Mouse (Mus musculus): Measurements from ENCODE around the gene Cnih1. TPM values are rescaled to one million over a fixed set of nuclear protein-coding genes. Genes with fewer than 3 reads are reported as not detected.
"Not testable (repeated sequence)": the region's sequence is repeated elsewhere in the genome, so short reads cannot be mapped to it uniquely, and the experiment has no call there.

The Cnih1 gene
- polyA plus RNA-seq, 1 experiment from 2014 or later = 174 TPM

GRCm38 (mm10) chr14:46767116-46767515 is 21.1 kb downstream of the Cnih1 start:
- Histone ChIP-seq H3K4me2 (ENCODE audit: low read length) (no peak overlapping the region), H3K27me3 (ENCODE audit: control insufficient read depth, insufficient read depth, low read length) (no peaks in the 10 kb centered on the region), H3K9me3 (ENCODE audit: control insufficient read depth, low read length) (no peaks in the 10 kb centered on the region), H3K27ac (replicated peaks in 1 of 2; ENCODE audit: control insufficient read depth in 1 of 2, insufficient read depth in 1 of 2, low read depth in 2 of 2, low read length in 2 of 2) (no peak overlapping the region), H3K9ac (ENCODE audit: low read length) (no peak overlapping the region), H3K4me1 (ENCODE audit: control insufficient read depth in 2 of 2, insufficient read depth in 2 of 2, low read length in 2 of 2) (0 out of 4 replicates have a peak, but pooled peaks cover 0 to under 1% of the 10 kb centered on the region in 2 experiments), H3K4me3 (ENCODE audit: control insufficient read depth in 1 of 2, insufficient read depth in 1 of 2, low read depth in 1 of 2, low read length in 2 of 2) (no peak overlapping the region), H3K36me3 (ENCODE audit: control insufficient read depth, insufficient read depth, low read length) (peaks cover 69% of the 10 kb centered on the region)
- WGBS = 84% methylated on average over 12 of the region's 12 CpGs
- no peak for ATAC-seq (ENCODE audit: insufficient number of reproducible peaks, insufficient read depth, low FRiP score, low read depth)

GRCm38 (mm10) chr14:46761186-46761585 is 27.0 kb downstream of the Cnih1 start:
- peaks cover 14% of the 10 kb centered on the region for H3K36me3 ChIP-seq (ENCODE audit: control insufficient read depth, insufficient read depth, low read length)
- H3K27me3 ChIP-seq (ENCODE audit: control insufficient read depth, insufficient read depth, low read length) = no peaks in the 10 kb centered on the region
- no peaks in the 10 kb centered on the region for H3K9me3 ChIP-seq (ENCODE audit: control insufficient read depth, low read length)
- peak overlapping the region; percentile 83 for H3K9ac ChIP-seq (ENCODE audit: low read length)
- no peak overlapping the region for H3K27ac ChIP-seq (replicated peaks in 1 of 2; ENCODE audit: control insufficient read depth in 1 of 2, insufficient read depth in 1 of 2, low read depth in 2 of 2, low read length in 2 of 2)
- WGBS = 38% methylated on average over 6 of the region's 6 CpGs
- ATAC-seq (ENCODE audit: insufficient number of reproducible peaks, insufficient read depth, low FRiP score, low read depth) = no peak
- peak overlapping the region; percentile 90 for H3K4me2 ChIP-seq (ENCODE audit: low read length)
- H3K4me1 ChIP-seq (ENCODE audit: control insufficient read depth in 2 of 2, insufficient read depth in 2 of 2, low read length in 2 of 2) = peaks cover 2 to 13% of the 10 kb centered on the region in 2 experiments; a peak in 2 of 4 replicates
- peak overlapping the region; percentile 68 to 82 for H3K4me3 ChIP-seq (ENCODE audit: control insufficient read depth in 1 of 2, insufficient read depth in 1 of 2, low read depth in 1 of 2, low read length in 2 of 2)

GRCm38 (mm10) chr14:46760355-46761029 is 27.7 kb downstream of the Cnih1 start, which contains the start of gene Cdkn3:
Gene Cdkn3, plus strand, starts transcription at chr14:46760541.
- Histone ChIP-seq H3K27ac (replicated peaks in 1 of 2; ENCODE audit: control insufficient read depth in 1 of 2, insufficient read depth in 1 of 2, low read depth in 2 of 2, low read length in 2 of 2) (no peak within 1 kb of the TSS), H3K27me3 (ENCODE audit: control insufficient read depth, insufficient read depth, low read length) (no peaks in the 10 kb centered on the region), H3K4me1 (ENCODE audit: control insufficient read depth in 2 of 2, insufficient read depth in 2 of 2, low read length in 2 of 2) (peaks cover 2 to 13% of the 10 kb centered on the region in 2 experiments; a peak in 2 of 4 replicates), H3K36me3 (ENCODE audit: control insufficient read depth, insufficient read depth, low read length) (peaks cover 11% of the 10 kb centered on the region; the same call in 1 of the 2 replicates), H3K9ac (ENCODE audit: low read length) (peak within 1 kb of the TSS; percentile 83), H3K4me2 (ENCODE audit: low read length) (peak within 1 kb of the TSS; percentile 90), H3K9me3 (ENCODE audit: control insufficient read depth, low read length) (no peaks in the 10 kb centered on the region), H3K4me3 (ENCODE audit: control insufficient read depth in 1 of 2, insufficient read depth in 1 of 2, low read depth in 1 of 2, low read length in 2 of 2) (peak within 1 kb of the TSS; percentile 68 to 82)
- WGBS = under 1% methylated on average over 54 of the region's 54 CpGs
- peak; percentile 99 for ATAC-seq (ENCODE audit: insufficient number of reproducible peaks, insufficient read depth, low FRiP score, low read depth)

- H3K4me3 ChIP-seq (ENCODE audit: control insufficient read depth in 1 of 2, insufficient read depth in 1 of 2, low read depth in 1 of 2, low read length in 2 of 2) = peak overlapping the region; percentile 68 to 82
- WGBS = under 1% methylated on average over 7 of the region's 7 CpGs
- peak overlapping the region; percentile 90 for H3K4me2 ChIP-seq (ENCODE audit: low read length)
- peaks cover 7% of the 10 kb centered on the region; the same call in 1 of the 2 replicates for H3K36me3 ChIP-seq (ENCODE audit: control insufficient read depth, insufficient read depth, low read length)
- no peak overlapping the region for H3K27ac ChIP-seq (replicated peaks in 1 of 2; ENCODE audit: control insufficient read depth in 1 of 2, insufficient read depth in 1 of 2, low read depth in 2 of 2, low read length in 2 of 2)
- no peak for ATAC-seq (ENCODE audit: insufficient number of reproducible peaks, insufficient read depth, low FRiP score, low read depth)
- H3K4me1 ChIP-seq (ENCODE audit: control insufficient read depth in 2 of 2, insufficient read depth in 2 of 2, low read length in 2 of 2) = peaks cover 2 to 13% of the 10 kb centered on the region in 2 experiments; a peak in 2 of 4 replicates
- no peaks in the 10 kb centered on the region for H3K27me3 ChIP-seq (ENCODE audit: control insufficient read depth, insufficient read depth, low read length)
- no peaks in the 10 kb centered on the region for H3K9me3 ChIP-seq (ENCODE audit: control insufficient read depth, low read length)
- no peak overlapping the region for H3K9ac ChIP-seq (ENCODE audit: low read length)
Measured at GRCm38 (mm10) chr14:46759970-46760354, 28.2 kb downstream of the Cnih1 start.

GRCm38 (mm10) chr14:46757736-46758135 is 30.5 kb downstream of the Cnih1 start:
- Histone ChIP-seq H3K9ac (ENCODE audit: low read length) (no peak overlapping the region), H3K4me1 (ENCODE audit: control insufficient read depth in 2 of 2, insufficient read depth in 2 of 2, low read length in 2 of 2) (peaks cover 2 to 13% of the 10 kb centered on the region in 2 experiments; a peak in 2 of 4 replicates), H3K9me3 (ENCODE audit: control insufficient read depth, low read length) (no peaks in the 10 kb centered on the region), H3K27me3 (ENCODE audit: control insufficient read depth, insufficient read depth, low read length) (no peaks in the 10 kb centered on the region), H3K4me2 (ENCODE audit: low read length) (no peak overlapping the region), H3K36me3 (ENCODE audit: control insufficient read depth, insufficient read depth, low read length) (no peaks in the 10 kb centered on the region), H3K27ac (replicated peaks in 1 of 2; ENCODE audit: control insufficient read depth in 1 of 2, insufficient read depth in 1 of 2, low read depth in 2 of 2, low read length in 2 of 2) (no peak overlapping the region), H3K4me3 (ENCODE audit: control insufficient read depth in 1 of 2, insufficient read depth in 1 of 2, low read depth in 1 of 2, low read length in 2 of 2) (no peak overlapping the region)
- no peak for ATAC-seq (ENCODE audit: insufficient number of reproducible peaks, insufficient read depth, low FRiP score, low read depth)
- WGBS = 52% methylated on average over 9 of the region's 9 CpGs

GRCm38 (mm10) chr14:46755851-46756250 is 32.4 kb downstream of the Cnih1 start:
- Histone ChIP-seq H3K36me3 (ENCODE audit: control insufficient read depth, insufficient read depth, low read length) (no peaks in the 10 kb centered on the region), H3K4me1 (ENCODE audit: control insufficient read depth in 2 of 2, insufficient read depth in 2 of 2, low read length in 2 of 2) (no peaks in the 10 kb centered on the region), H3K27me3 (ENCODE audit: control insufficient read depth, insufficient read depth, low read length) (no peaks in the 10 kb centered on the region), H3K4me3 (ENCODE audit: control insufficient read depth in 1 of 2, insufficient read depth in 1 of 2, low read depth in 1 of 2, low read length in 2 of 2) (no peak overlapping the region), H3K9me3 (ENCODE audit: control insufficient read depth, low read length) (no peaks in the 10 kb centered on the region), H3K9ac (ENCODE audit: low read length) (no peak overlapping the region), H3K4me2 (ENCODE audit: low read length) (no peak overlapping the region), H3K27ac (replicated peaks in 1 of 2; ENCODE audit: control insufficient read depth in 1 of 2, insufficient read depth in 1 of 2, low read depth in 2 of 2, low read length in 2 of 2) (no peak overlapping the region)
- no peak for ATAC-seq (ENCODE audit: insufficient number of reproducible peaks, insufficient read depth, low FRiP score, low read depth)
- 87% methylated on average over 8 of the region's 8 CpGs for WGBS

- not testable (repeated sequence) for H3K36me3 ChIP-seq (ENCODE audit: control insufficient read depth, insufficient read depth, low read length); H3K4me3 ChIP-seq (ENCODE audit: control insufficient read depth in 1 of 2, insufficient read depth in 1 of 2, low read depth in 1 of 2, low read length in 2 of 2); H3K9me3 ChIP-seq (ENCODE audit: control insufficient read depth, low read length); H3K9ac ChIP-seq (ENCODE audit: low read length); H3K27ac ChIP-seq (replicated peaks in 1 of 2; ENCODE audit: control insufficient read depth in 1 of 2, insufficient read depth in 1 of 2, low read depth in 2 of 2, low read length in 2 of 2); ATAC-seq (ENCODE audit: insufficient number of reproducible peaks, insufficient read depth, low FRiP score, low read depth); H3K4me2 ChIP-seq (ENCODE audit: low read length); H3K27me3 ChIP-seq (ENCODE audit: control insufficient read depth, insufficient read depth, low read length); H3K4me1 ChIP-seq (ENCODE audit: control insufficient read depth in 2 of 2, insufficient read depth in 2 of 2, low read length in 2 of 2)
- 57% methylated on average over 8 of the region's 10 CpGs for WGBS
Measured at GRCm38 (mm10) chr14:46754371-46754770, 33.8 kb downstream of the Cnih1 start.

All from heart, embryonic 14.5 days (tissue).